Mouse (Mus musculus) hindbrain, embryonic 11.5 days (tissue): Measurements from ENCODE around the gene Cygb. TPM values are rescaled to one million over a fixed set of nuclear protein-coding genes. Genes with fewer than 3 reads are reported as not detected.
A peak's percentile ranks its signal among the peaks of the same experiment; 100 is the strongest.

Experiments
- ATAC-seq: fragments of 200-750 bp; cut with Nextera tagmentation; 2 replicates; pipeline ENCODE4 v1.8.0; 2017; ENCODE audit warnings: mild to moderate bottlenecking, moderate TSS enrichment, moderate library complexity; ENCODE audit not compliant: low FRiP score
- DNase-seq: peaks from one replicate; pipeline ENCODE4 v3.0.0-alpha.2; 2015; ENCODE audit warnings: low spot score
- H3K27ac ChIP-seq: fragments of 300-500 bp; sonication (generic); 2 replicates; pipeline ENCODE4 v1.5.1; 2014; ENCODE audit warnings: mild to moderate bottlenecking, low read depth, low read length
- H3K27me3 ChIP-seq: fragments of 300-500 bp; sonication (generic); 2 replicates; pipeline ENCODE4 v1.6.1; 2014; ENCODE audit warnings: mild to moderate bottlenecking, low read length, moderate library complexity, mixed read lengths; ENCODE audit not compliant: control insufficient read depth, insufficient read depth
- H3K36me3 ChIP-seq: fragments of 300-500 bp; sonication (generic); 2 replicates; pipeline ENCODE4 v1.6.1; 2014; ENCODE audit warnings: mild to moderate bottlenecking, low read length, moderate library complexity, mixed read lengths; ENCODE audit not compliant: control insufficient read depth, insufficient read depth
- H3K4me1 ChIP-seq: fragments of 300-500 bp; sonication (generic); replicated peaks from 2 replicates; pipeline ENCODE4 v1.6.1; 2014; ENCODE audit warnings: low read length, mixed read lengths; ENCODE audit not compliant: control insufficient read depth, insufficient read depth
- H3K4me2 ChIP-seq: fragments of 300-500 bp; sonication (generic); replicated peaks from 2 replicates; pipeline ENCODE4 v1.6.1; 2014; ENCODE audit warnings: mild to moderate bottlenecking, low read depth, low read length
- H3K4me3 ChIP-seq: fragments of 300-500 bp; sonication (generic); 2 replicates; pipeline ENCODE4 v1.5.1; 2014; ENCODE audit warnings: low read depth, low read length
- H3K9ac ChIP-seq: fragments of 300-500 bp; sonication (generic); 2 replicates; pipeline ENCODE4 v1.6.1; 2014; ENCODE audit warnings: low read depth, low read length
- H3K9me3 ChIP-seq: fragments of 300-500 bp; sonication (generic); 2 replicates; pipeline ENCODE4 v1.6.1; 2016; ENCODE audit warnings: low read length; ENCODE audit not compliant: control insufficient read depth
- WGBS: fragments of 180-500 bp; shearing (Covaris S2); extraction: QIAGEN DNeasy Blood & Tissue Kit; methylation state at CpG from one replicate; pipeline ENCODE4 v1.1.7; 2014; 5-methylcytosine and 5-hydroxymethylcytosine counted together
- polyA plus RNA-seq: library from polyadenylated mRNA; unstranded; fragments of >200 nt; fragmentation: Nextera tagmentation; extraction: Ambion mirVana; gene quantifications from 2 replicates; pipeline ENCODE4 v1.2.1, GENCODE M21; 2014

The Cygb gene
- polyA plus RNA-seq, 1 experiment from 2014 or later: 2.4 TPM

GRCm38 (mm10) chr11:116648213-116648921 is 5.7 kb downstream of the Cygb start:
- Histone ChIP-seq H3K9ac (no peak overlapping the region), H3K4me1 (peaks cover 7% of the 10 kb centered on the region; the same call in 1 of the 2 replicates), H3K4me3 (no peak overlapping the region), H3K27ac (no peak overlapping the region), H3K27me3 (peaks cover 18% of the 10 kb centered on the region), H3K4me2 (no peak overlapping the region), H3K9me3 (no peaks in the 10 kb centered on the region), H3K36me3 (no peaks in the 10 kb centered on the region)
- no peak for DNase-seq
- no peak for ATAC-seq
- 46% methylated on average over 18 of the region's 18 CpGs for WGBS

GRCm38 (mm10) chr11:116647340-116647991 is 6.6 kb downstream of the Cygb start:
- WGBS: 60% methylated on average over 11 of the region's 11 CpGs
- H3K4me1 ChIP-seq: peaks cover 7% of the 10 kb centered on the region; the same call in 1 of the 2 replicates

GRCm38 (mm10) chr11:116646771-116647170 is 7.3 kb downstream of the Cygb start:
- H3K36me3 ChIP-seq: no peaks in the 10 kb centered on the region
- ATAC-seq: no peak
- no peak overlapping the region for H3K9ac ChIP-seq
- WGBS: 89% methylated on average over 7 of the region's 7 CpGs
- H3K27me3 ChIP-seq: peaks cover 3% of the 10 kb centered on the region; the same call in 1 of the 2 replicates
- H3K27ac ChIP-seq: no peak overlapping the region
- no peak for DNase-seq
- H3K4me1 ChIP-seq: peaks cover 7% of the 10 kb centered on the region; the same call in 1 of the 2 replicates
- no peak overlapping the region for H3K4me2 ChIP-seq
- H3K9me3 ChIP-seq: no peaks in the 10 kb centered on the region
- H3K4me3 ChIP-seq: no peak overlapping the region

More at GRCm38 (mm10) chr11:116647340-116647991, 6.6 kb downstream of the Cygb start:
- no peaks in the 10 kb centered on the region for H3K36me3 ChIP-seq
- peaks cover 9% of the 10 kb centered on the region for H3K27me3 ChIP-seq
- H3K9ac ChIP-seq: no peak overlapping the region
- H3K9me3 ChIP-seq: no peaks in the 10 kb centered on the region
- no peak overlapping the region for H3K27ac ChIP-seq
- H3K4me3 ChIP-seq: no peak overlapping the region
- no peak for DNase-seq
- no peak for ATAC-seq
- no peak overlapping the region for H3K4me2 ChIP-seq

- H3K27me3 ChIP-seq: peaks cover under 1% of the 10 kb centered on the region; the same call in 1 of the 2 replicates
Observed at GRCm38 (mm10) chr11:116646136-116646535, 8.0 kb downstream of the Cygb start.

GRCm38 (mm10) chr11:116645446-116646110 is 8.5 kb downstream of the Cygb start:
- Histone ChIP-seq H3K9me3 (no peaks in the 10 kb centered on the region), H3K4me1 (peaks cover 7% of the 10 kb centered on the region; the same call in 1 of the 2 replicates), H3K36me3 (no peaks in the 10 kb centered on the region), H3K27ac (no peak overlapping the region), H3K9ac (0 out of 2 replicates have a peak overlapping the region, but pooled peaks have one; percentile 7), H3K4me2 (no peak overlapping the region), H3K4me3 (no peak overlapping the region), H3K27me3 (no peaks in the 10 kb centered on the region; the same call in 1 of the 2 replicates)
- WGBS: 49% methylated on average over 8 of the region's 8 CpGs
- DNase-seq: no peak
- no peak for ATAC-seq

More at GRCm38 (mm10) chr11:116646136-116646535, 8.0 kb downstream of the Cygb start:
- peaks cover 7% of the 10 kb centered on the region; the same call in 1 of the 2 replicates for H3K4me1 ChIP-seq
- H3K27ac ChIP-seq: no peak overlapping the region
- no peak overlapping the region for H3K9ac ChIP-seq
- 68% methylated on average over 11 of the region's 11 CpGs for WGBS
- no peaks in the 10 kb centered on the region for H3K9me3 ChIP-seq
- H3K36me3 ChIP-seq: no peaks in the 10 kb centered on the region
- no peak overlapping the region for H3K4me2 ChIP-seq
- no peak for DNase-seq
- no peak overlapping the region for H3K4me3 ChIP-seq
- no peak for ATAC-seq

- no peaks in the 10 kb centered on the region for H3K36me3 ChIP-seq
- no peaks in the 10 kb centered on the region for H3K9me3 ChIP-seq
- peak overlapping the region; percentile 38; the same call in 1 of the 2 replicates for H3K9ac ChIP-seq
- peak; percentile 50 for DNase-seq
- no peak overlapping the region for H3K4me3 ChIP-seq
- no peak overlapping the region for H3K4me2 ChIP-seq
- no peaks in the 10 kb centered on the region for H3K27me3 ChIP-seq
- 44% methylated on average over 21 of the region's 21 CpGs for WGBS
- no peak overlapping the region for H3K27ac ChIP-seq
- H3K4me1 ChIP-seq: peaks cover 7% of the 10 kb centered on the region; the same call in 1 of the 2 replicates
- no peak for ATAC-seq
Observed at GRCm38 (mm10) chr11:116644225-116645112, 9.6 kb downstream of the Cygb start.

- Histone ChIP-seq H3K36me3 (no peaks in the 10 kb centered on the region), H3K4me1 (peaks cover 7% of the 10 kb centered on the region; the same call in 1 of the 2 replicates), H3K9me3 (no peaks in the 10 kb centered on the region), H3K27ac (peak overlapping the region; percentile 30; the same call in 1 of the 2 replicates), H3K9ac (peak overlapping the region; percentile 50; the same call in 1 of the 2 replicates), H3K4me2 (peak overlapping the region; percentile 49), H3K27me3 (no peaks in the 10 kb centered on the region), H3K4me3 (peak overlapping the region; percentile 22)
- DNase-seq (peak; percentile 65), ATAC-seq (peak; percentile 48; the same call in 1 of the 2 replicates)
- WGBS: 4% methylated on average over 19 of the region's 19 CpGs
Observed at GRCm38 (mm10) chr11:116643579-116644224, 10.4 kb downstream of the Cygb start.
